Mouse (Mus musculus) stomach, embryonic 15.5 days (tissue): ENCODE data around the gene Stra6. TPM values are rescaled to one million over a fixed set of nuclear protein-coding genes. Genes with fewer than 3 reads are reported as not detected.

Experiments used
- ATAC-seq: fragments of 200-750 bp; cut with Nextera tagmentation; 2 replicates; pipeline ENCODE4 v1.8.0; 2017; ENCODE audit warnings: low read depth, moderate number of reproducible peaks, moderate TSS enrichment; ENCODE audit not compliant: insufficient read depth, low FRiP score
- H3K27ac ChIP-seq: fragments of 300-500 bp; sonication (generic); 2 replicates; pipeline ENCODE4 v1.5.1; 2015; ENCODE audit warnings: mild to moderate bottlenecking, inconsistent platforms
- H3K27me3 ChIP-seq: fragments of 300-500 bp; sonication (generic); replicated peaks from 2 replicates; pipeline ENCODE4 v1.6.1; 2015; ENCODE audit warnings: inconsistent platforms
- H3K36me3 ChIP-seq: fragments of 300-500 bp; sonication (generic); 2 replicates; pipeline ENCODE4 v1.6.1; 2015; ENCODE audit warnings: inconsistent platforms
- H3K4me1 ChIP-seq: fragments of 300-500 bp; sonication (generic); 2 replicates; pipeline ENCODE4 v1.6.1; 2015; ENCODE audit warnings: inconsistent platforms
- H3K4me2 ChIP-seq: fragments of 300-500 bp; sonication (generic); 2 replicates; pipeline ENCODE4 v1.6.1; 2015; ENCODE audit warnings: mild to moderate bottlenecking, inconsistent platforms
- H3K4me3 ChIP-seq: fragments of 300-500 bp; sonication (generic); replicated peaks from 2 replicates; pipeline ENCODE4 v1.5.1; 2015; ENCODE audit warnings: inconsistent platforms
- H3K9ac ChIP-seq: fragments of 300-500 bp; sonication (generic); 2 replicates; pipeline ENCODE4 v1.6.1; 2015; ENCODE audit warnings: inconsistent platforms
- H3K9me3 ChIP-seq: fragments of 300-500 bp; sonication (generic); 2 replicates; pipeline ENCODE4 v1.6.1; 2016; ENCODE audit warnings: inconsistent platforms
- WGBS: fragments of 180-500 bp; shearing (Covaris S2); methylation state at CpG from one replicate; pipeline ENCODE4 v1.1.7; 2015; 5-methylcytosine and 5-hydroxymethylcytosine counted together
- polyA plus RNA-seq: library from polyadenylated mRNA; unstranded; fragments of >200 nt; fragmentation: Nextera tagmentation; extraction: Ambion mirVana; gene quantifications from 2 replicates; pipeline ENCODE4 v1.2.1, GENCODE M21; 2015

The Stra6 gene
- polyA plus RNA-seq, 1 experiment from 2014 or later: 1.8 TPM

- ATAC-seq: no peak
- Histone ChIP-seq H3K4me1 (peaks cover 46% of the 10 kb centered on the region), H3K36me3 (no peaks in the 10 kb centered on the region), H3K9ac (no peak overlapping the region), H3K4me2 (no peak overlapping the region), H3K4me3 (0 out of 2 replicates have a peak overlapping the region, but pooled peaks have one; percentile 8), H3K9me3 (no peaks in the 10 kb centered on the region), H3K27me3 (peaks cover 66% of the 10 kb centered on the region), H3K27ac (no peak overlapping the region)
- 12% methylated on average over 14 of the region's 14 CpGs for WGBS
Observed at GRCm38 (mm10) chr9:58202676-58203453, 139.3 kb downstream of the Stra6 start.

Other genes with a start within 250 kb of the Stra6 start
- 5.9 and 6.0 TPM in 2 replicates for gene Arid3b, start 227.0 kb upstream of the Stra6 start, polyA plus RNA-seq
- gene Ubl7, start 152.8 kb upstream of the Stra6 start, polyA plus RNA-seq: 85.4 and 92.0 TPM in 2 replicates
- 0.57 and 0.71 TPM in 2 replicates for gene Sema7a, start 123.7 kb upstream of the Stra6 start, polyA plus RNA-seq
- 4.2 and 5.4 TPM in 2 replicates for gene Cyp11a1, start 57.4 kb upstream of the Stra6 start, polyA plus RNA-seq
- 0.18 and 0.19 TPM in 2 replicates for gene Ccdc33, start 55.0 kb downstream of the Stra6 start, polyA plus RNA-seq
- gene Islr, start 140.5 kb downstream of the Stra6 start, polyA plus RNA-seq: 105 and 114 TPM in 2 replicates
- gene Islr2, start 140.5 kb downstream of the Stra6 start, polyA plus RNA-seq: 1.5 and 1.7 TPM in 2 replicates
- 15.5 and 19.6 TPM in 2 replicates for gene Pml, start 186.0 kb downstream of the Stra6 start, polyA plus RNA-seq
- gene Stoml1, start 189.4 kb downstream of the Stra6 start, polyA plus RNA-seq: 24.1 and 30.0 TPM in 2 replicates
- 42.1 and 49.2 TPM in 2 replicates for gene Loxl1, start 249.4 kb downstream of the Stra6 start, polyA plus RNA-seq